Mouse (Mus musculus) right cerebral cortex, postnatal 25 days (tissue): ENCODE results near the gene Hdlbp.
A peak's percentile ranks its signal among the peaks of the same experiment; 100 is the strongest.
"Not testable (repeated sequence)": the region's sequence is repeated elsewhere in the genome, so short reads cannot be mapped to it uniquely, and the experiment has no call there.

Experiments used
- DNase-seq: peaks from one replicate; pipeline ENCODE4 v3.0.0; 2022

The Hdlbp gene

GRCm38 (mm10) chr1:93478586-93479475, at the start of gene Hdlbp:
Gene Hdlbp, minus strand, starts transcription at chr1:93478815.
- DNase-seq = peak; percentile 99

DNA sequence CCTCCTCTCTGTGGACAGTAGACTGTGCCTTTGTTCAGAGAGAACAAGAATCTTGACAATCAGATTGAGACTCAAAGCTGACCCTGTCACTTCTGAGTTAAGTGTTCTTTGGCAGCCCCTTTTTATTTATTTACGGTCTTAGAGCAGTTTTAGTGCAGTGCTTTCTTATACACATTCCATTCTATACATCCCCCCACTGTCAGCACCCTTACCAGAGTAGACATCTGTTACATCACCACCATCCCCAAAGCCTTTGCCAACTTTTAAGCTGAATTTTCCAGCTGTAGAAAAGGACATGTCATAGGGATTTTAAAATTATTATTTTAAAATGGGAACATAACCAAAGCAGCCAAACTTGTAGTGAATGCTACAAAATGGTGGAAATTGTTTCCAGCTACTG, 43.7 kb upstream of the Hdlbp start:
- DNase-seq = no peak

- no peak for DNase-seq
These were observed 42.9 kb upstream of the Hdlbp start for GRCm38 (mm10) chr1:93521491-93521890.

DNA sequence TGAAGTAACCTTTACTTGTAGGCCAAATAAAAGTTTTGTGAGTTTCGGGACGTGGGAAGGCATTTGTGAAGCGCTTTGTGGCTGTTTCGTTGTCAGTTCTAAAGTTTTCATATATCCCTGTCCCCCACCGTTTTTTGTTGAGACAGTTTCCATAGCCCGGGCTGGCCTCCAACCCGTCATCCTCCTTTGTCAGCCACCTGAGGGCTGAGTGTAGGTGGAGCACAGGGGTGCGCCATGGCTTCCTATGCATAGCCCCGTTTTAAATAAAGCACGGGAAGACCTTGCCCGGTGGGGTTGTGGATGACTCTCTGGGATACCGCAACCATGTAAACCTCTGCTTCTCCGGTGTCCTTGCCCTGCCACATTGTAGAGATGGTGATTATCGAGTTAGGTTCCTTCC, 34.6 kb upstream of the Hdlbp start:
- DNase-seq = no peak

- no peak for DNase-seq
These were observed 33.7 kb upstream of the Hdlbp start for GRCm38 (mm10) chr1:93512351-93512690.

DNA sequence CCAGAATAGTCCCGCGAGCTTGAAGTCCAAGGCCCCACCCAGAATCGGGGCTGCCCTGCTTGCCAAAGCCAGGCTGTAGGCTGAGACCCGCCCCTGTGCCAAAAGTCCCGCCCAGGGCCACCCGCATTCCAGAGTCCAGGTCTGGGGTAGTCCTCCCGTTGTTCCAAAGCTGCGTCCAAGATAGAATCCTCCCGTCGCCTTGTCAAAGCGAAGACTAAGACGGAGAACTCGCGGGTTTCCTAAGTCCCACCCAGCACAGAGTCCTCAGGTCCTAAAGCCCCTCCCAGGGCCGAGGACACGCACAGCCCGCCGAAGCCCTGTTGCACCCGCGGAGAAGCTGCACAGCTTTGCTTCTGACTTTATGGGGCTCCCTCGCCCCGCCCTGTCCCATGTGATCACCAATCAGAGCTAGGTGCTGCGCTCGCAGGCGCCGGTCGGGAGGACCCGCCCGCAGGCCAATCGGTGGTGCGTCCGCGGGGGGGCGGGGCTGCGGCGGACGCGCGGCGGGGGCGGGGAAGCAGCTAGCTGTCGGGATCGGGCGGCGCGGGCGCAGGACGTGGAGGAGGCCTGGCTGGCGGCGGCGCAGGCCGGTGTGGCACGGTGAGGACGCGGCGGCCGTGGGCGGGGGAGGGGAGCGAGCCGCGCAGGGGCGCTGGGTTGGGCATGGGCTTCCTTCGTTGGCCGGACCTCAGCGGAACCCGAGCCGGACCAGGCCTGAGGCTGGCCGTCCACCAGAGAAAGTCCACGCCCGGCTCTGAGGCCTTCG, 33.2 kb upstream of the Hdlbp start, which contains the start of gene Farp2:
Gene Farp2 (plus strand): TSS at position 495 of the 766 bp plus-strand sequence.
- peak; percentile 94 for DNase-seq

- DNase-seq = not testable (repeated sequence)
These were observed 30.0 kb upstream of the Hdlbp start for GRCm38 (mm10) chr1:93508576-93508975.

GRCm38 (mm10) chr1:93506944-93507676, 28.5 kb upstream of the Hdlbp start:
- no peak for DNase-seq

DNA sequence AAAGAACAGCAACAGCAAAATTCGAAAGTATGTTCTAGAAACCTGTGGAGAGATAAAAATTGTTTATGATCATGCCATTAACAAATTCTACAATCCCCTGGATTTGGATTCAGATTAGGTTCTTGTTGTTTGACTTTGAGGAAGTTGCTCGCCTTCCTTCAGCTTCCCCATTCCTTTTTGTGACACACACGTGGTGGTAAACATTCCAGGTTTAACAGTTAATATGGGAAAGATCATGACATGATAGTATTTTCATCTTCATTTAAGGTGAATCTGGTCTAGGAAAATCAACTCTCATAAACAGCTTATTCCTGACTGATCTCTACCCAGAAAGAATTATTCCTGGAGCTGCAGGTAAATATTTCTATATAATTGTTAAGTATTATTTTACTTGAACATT, 16.7 kb upstream of the Hdlbp start:
- no peak for DNase-seq

GRCm38 (mm10) chr1:93486302-93486701, 7.7 kb upstream of the Hdlbp start:
- not testable (repeated sequence) for DNase-seq

- DNase-seq = no peak
These were observed 965 bp upstream of the Hdlbp start for GRCm38 (mm10) chr1:93479476-93480083.

GRCm38 (mm10) chr1:93477758-93478585, 643 bp downstream of the Hdlbp start:
- DNase-seq = peak; percentile 98

DNA sequence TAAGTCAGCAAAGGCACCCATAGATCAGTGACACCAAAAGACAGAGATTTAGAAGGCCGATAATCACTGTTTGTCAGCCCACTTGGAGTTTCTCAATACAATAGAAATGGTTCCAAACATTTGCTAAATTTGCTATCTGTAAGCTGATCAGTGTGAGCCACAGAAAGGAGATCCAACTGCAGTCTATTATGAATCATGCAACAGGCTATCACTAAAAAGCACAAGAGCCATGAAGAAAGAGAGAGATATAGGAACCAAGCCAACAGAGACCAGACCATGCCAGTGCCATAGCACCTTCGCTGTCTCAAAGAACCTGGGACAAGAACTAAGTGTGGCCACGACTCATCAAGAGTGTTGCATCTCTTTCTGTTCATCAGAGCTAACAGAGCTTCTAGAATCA, 2.9 kb downstream of the Hdlbp start:
- DNase-seq = no peak

- no peak for DNase-seq
These were observed 10.0 kb downstream of the Hdlbp start for GRCm38 (mm10) chr1:93468626-93469025.

- no peak for DNase-seq
These were observed 12.9 kb downstream of the Hdlbp start for GRCm38 (mm10) chr1:93465746-93466145.

GRCm38 (mm10) chr1:93465066-93465465, 13.5 kb downstream of the Hdlbp start:
- DNase-seq = no peak

DNA sequence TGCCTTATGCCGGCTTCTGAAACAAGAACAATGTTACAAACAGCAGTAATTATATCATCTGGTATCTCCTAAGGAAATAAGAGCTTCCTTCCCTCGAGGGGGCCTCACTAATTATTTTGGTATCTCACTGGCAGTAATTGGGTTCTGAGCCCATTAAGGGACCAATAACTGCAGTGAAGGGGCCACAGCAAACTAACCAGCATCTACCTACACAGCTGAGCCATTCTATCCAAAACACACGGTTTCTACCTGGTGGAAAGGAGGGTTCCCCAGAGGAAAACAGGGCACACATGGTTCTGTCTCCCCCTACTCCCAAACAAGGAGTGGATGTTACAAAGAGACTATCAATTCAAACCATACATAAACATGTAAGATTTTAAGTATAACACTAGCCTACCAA, 19.5 kb downstream of the Hdlbp start:
- no peak for DNase-seq

DNA sequence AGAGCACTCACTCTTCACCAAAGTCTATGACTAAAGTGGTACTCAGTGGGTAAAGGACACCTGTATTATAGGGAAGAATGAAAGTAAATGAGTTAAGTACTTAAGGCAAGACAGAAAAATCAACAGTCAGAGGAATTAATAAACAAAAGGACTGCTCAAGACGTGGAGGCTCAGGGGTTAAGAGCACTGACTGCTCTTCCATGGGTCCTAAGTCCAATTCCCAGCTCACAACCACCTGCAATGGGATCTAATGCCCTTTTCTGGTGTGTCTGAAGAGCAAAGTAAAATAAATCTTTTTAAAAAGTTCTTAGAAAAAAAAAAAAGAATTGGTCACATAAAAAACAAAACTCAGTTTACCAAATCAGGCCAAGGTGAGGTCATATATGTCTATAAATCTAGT, 20.3 kb downstream of the Hdlbp start:
- no peak for DNase-seq

GRCm38 (mm10) chr1:93453721-93454255, 24.8 kb downstream of the Hdlbp start:
- no peak for DNase-seq

GRCm38 (mm10) chr1:93450118-93450517, 28.5 kb downstream of the Hdlbp start:
- DNase-seq = not testable (repeated sequence)

GRCm38 (mm10) chr1:93445822-93446162, 32.8 kb downstream of the Hdlbp start:
- DNase-seq = no peak
